Mouse (Mus musculus) adipose tissue, adult 10 weeks (tissue): Measurements from ENCODE around the gene Gm3512. TPM values are rescaled to one million over a fixed set of nuclear protein-coding genes. Genes with fewer than 3 reads are reported as not detected.

ENCODE experiments used
- polyA plus RNA-seq: library from polyadenylated mRNA; stranded (reverse); fragments of 350-450 nt; fragmentation: Illumina TruSeq; extraction: RNeasy Lipid Tissue Mini Kit (QIAGEN cat#74804); gene quantifications from one replicate; pipeline ENCODE4 v1.2.3, GENCODE M21; 2014; ENCODE audit warnings: low read depth, low replicate concordance

Gene Gm3512
- 1.8 TPM for polyA plus RNA-seq

DNA sequence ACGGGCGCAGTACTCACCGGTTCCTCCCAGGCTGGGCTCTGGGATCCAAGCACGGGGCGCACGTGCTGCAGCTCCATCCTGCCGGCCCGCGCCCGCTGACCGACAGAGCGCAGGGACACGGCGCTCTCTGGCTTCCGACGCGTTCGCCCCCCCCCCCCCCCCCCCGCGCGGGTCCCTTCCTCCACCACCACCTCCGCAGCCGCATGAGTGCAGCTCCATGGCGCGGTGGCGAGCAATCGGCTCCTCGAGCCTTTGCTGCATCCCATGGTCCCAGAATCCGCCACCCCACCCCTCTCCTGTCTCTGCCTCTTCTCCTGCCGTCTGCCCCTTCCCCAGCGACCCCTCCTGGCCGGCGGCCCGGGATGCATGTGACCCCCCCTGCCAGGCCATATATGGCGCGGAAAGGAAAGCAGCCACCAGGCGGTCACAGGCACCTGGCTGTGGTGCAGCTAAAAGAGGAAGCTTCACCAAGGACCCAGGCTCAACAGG, at the start of gene Gm3512:
TSS of gene Gm3512 (minus strand) at position 51 of the 489 bp plus-strand sequence.

GRCm38 (mm10) chr14:7194440-7194839, 20.1 kb upstream of the Gm3512 start, which contains the start of gene Gm16434:
Gene Gm16434 (minus strand): TSS chr14:7194540.

DNA sequence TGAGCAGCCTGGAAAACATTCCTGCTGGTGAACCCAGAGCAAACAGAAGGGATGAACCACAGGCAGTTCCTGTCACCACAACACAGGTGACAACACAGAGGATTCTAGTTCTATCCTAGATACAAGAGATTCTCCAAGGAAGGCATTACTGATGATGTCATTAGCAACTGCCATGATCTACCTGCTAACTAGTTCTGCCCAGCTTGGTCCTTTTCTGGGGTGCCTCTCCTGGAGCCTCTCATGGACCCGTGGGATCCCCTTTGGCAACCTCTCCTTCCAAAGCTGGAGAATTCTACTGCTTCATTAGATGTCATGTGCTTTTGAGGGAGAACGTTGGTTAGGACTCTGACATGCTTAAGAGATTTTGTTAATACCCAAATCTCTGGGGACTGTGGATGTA, 49.0 kb downstream of the Gm3512 start, which contains the start of gene Gm6676:
TSS of gene Gm6676 (minus strand) at position 101 of the 400 bp plus-strand sequence.

Other genes with a start within 250 kb of the Gm3512 start
- gene Gm6356, start 200.7 kb downstream of the Gm3512 start, polyA plus RNA-seq, result not detected
- not detected for gene Gm10406, start 147.1 kb downstream of the Gm3512 start, polyA plus RNA-seq
- not detected for gene Gm3685, start 129.6 kb downstream of the Gm3512 start, polyA plus RNA-seq
- 1.7 TPM for gene Gm3696, start 73.9 kb downstream of the Gm3512 start, polyA plus RNA-seq
- not detected for gene Gm6676, start 49.1 kb downstream of the Gm3512 start, polyA plus RNA-seq
- gene Gm16434, start 20.0 kb upstream of the Gm3512 start, polyA plus RNA-seq, result not detected
- gene Gm3727, start 90.2 kb upstream of the Gm3512 start, polyA plus RNA-seq, result not detected
- gene Gm3739, start 140.5 kb upstream of the Gm3512 start, polyA plus RNA-seq, result 0.62 TPM
- not detected for gene Gm5797, start 157.9 kb upstream of the Gm3512 start, polyA plus RNA-seq
- not detected for gene Gm8374, start 190.6 kb upstream of the Gm3512 start, polyA plus RNA-seq